Mouse (Mus musculus) embryo, embryonic 9.5 days (tissue): ENCODE measurements at regions not wholly inside any gene's neighbourhood (a gene's known extent, or its start where the extent isn't known, plus 50 kb on each side); places are given as distances from the start of the nearest gene placed in this dataset.

Experiments
- DNase-seq: peaks from one replicate; pipeline ENCODE4 v3.0.0-alpha.2; 2017; ENCODE audit errors: extremely low spot score

GRCm38 (mm10) chr19:56177231-56177745, 109.6 kb upstream of the Habp2 start:
- peak; percentile 46 for DNase-seq

- no peak for DNase-seq
Measured at GRCm38 (mm10) chr19:56185756-56186155, 101.2 kb upstream of the Habp2 start.

GRCm38 (mm10) chr19:56189185-56189584, 97.8 kb upstream of the Habp2 start:
- DNase-seq: no peak

GRCm38 (mm10) chr19:56190222-56190621, 96.7 kb upstream of the Habp2 start:
- DNase-seq: no peak

- DNase-seq: no peak
Measured at GRCm38 (mm10) chr19:56198474-56199236, 88.3 kb upstream of the Habp2 start.

- no peak for DNase-seq
Measured at GRCm38 (mm10) chr19:56199401-56200150, 87.4 kb upstream of the Habp2 start.

GRCm38 (mm10) chr19:56201007-56201682, 85.8 kb upstream of the Habp2 start:
- DNase-seq: no peak

GRCm38 (mm10) chr19:56201738-56202480, 85.0 kb upstream of the Habp2 start:
- DNase-seq: peak; percentile 61

GRCm38 (mm10) chr19:56202481-56203130, 84.3 kb upstream of the Habp2 start:
- DNase-seq: no peak

GRCm38 (mm10) chr19:56218536-56218935, 68.4 kb upstream of the Habp2 start:
- DNase-seq: no peak

- no peak for DNase-seq
Measured at GRCm38 (mm10) chr19:56220724-56221407, 66.1 kb upstream of the Habp2 start.

GRCm38 (mm10) chr19:56222496-56222895, 64.4 kb upstream of the Habp2 start:
- DNase-seq: no peak

GRCm38 (mm10) chr19:56225039-56225438, 61.9 kb upstream of the Habp2 start:
- DNase-seq: no peak

GRCm38 (mm10) chr19:56225518-56225917, 61.4 kb upstream of the Habp2 start:
- no peak for DNase-seq

GRCm38 (mm10) chr19:56228586-56228985, 58.4 kb upstream of the Habp2 start:
- DNase-seq: no peak

GRCm38 (mm10) chr19:56231430-56231829, 55.5 kb upstream of the Habp2 start:
- no peak for DNase-seq

GRCm38 (mm10) chr19:56231849-56232248, 55.1 kb upstream of the Habp2 start:
- DNase-seq: no peak

- no peak for DNase-seq
Measured at GRCm38 (mm10) chr19:56232269-56232668, 54.7 kb upstream of the Habp2 start.

GRCm38 (mm10) chr19:56232950-56233349, 54.0 kb upstream of the Habp2 start:
- DNase-seq: no peak

- no peak for DNase-seq
Measured at GRCm38 (mm10) chr19:56235040-56235439, 51.9 kb upstream of the Habp2 start.
